Mouse (Mus musculus) lung, embryonic 14.5 days (tissue): ENCODE measurements around the gene Mfsd12. TPM values are rescaled to one million over a fixed set of nuclear protein-coding genes. Genes with fewer than 3 reads are reported as not detected.

Source experiments
- ATAC-seq: fragments of 200-750 bp; cut with Nextera tagmentation; 2 replicates; pipeline ENCODE4 v1.8.0; 2017; ENCODE audit warnings: mild to moderate bottlenecking, moderate TSS enrichment, moderate library complexity; ENCODE audit not compliant: insufficient read depth
- DNase-seq: peaks from one replicate; pipeline ENCODE4 v3.0.0-alpha.2; 2015
- H3K27ac ChIP-seq: fragments of 300-500 bp; sonication (generic); 2 replicates; pipeline ENCODE4 v1.5.1; 2014; ENCODE audit warnings: low read depth, mild to moderate bottlenecking, moderate library complexity
- H3K27me3 ChIP-seq: fragments of 300-500 bp; sonication (generic); 2 replicates; pipeline ENCODE4 v1.6.1; 2014; ENCODE audit warnings: low read length, control low read depth; ENCODE audit not compliant: insufficient read depth
- H3K36me3 ChIP-seq: fragments of 300-500 bp; sonication (generic); 2 replicates; pipeline ENCODE4 v1.6.1; 2014; ENCODE audit warnings: control low read depth; ENCODE audit not compliant: insufficient read depth
- H3K4me1 ChIP-seq: fragments of 300-500 bp; sonication (generic); 2 replicates; pipeline ENCODE4 v1.6.1; 2014; ENCODE audit warnings: antibody characterized with exemption, control low read depth; ENCODE audit not compliant: insufficient read depth
- H3K4me2 ChIP-seq: fragments of 300-500 bp; sonication (generic); 2 replicates; pipeline ENCODE4 v1.6.1; 2014; ENCODE audit warnings: mild to moderate bottlenecking
- H3K4me3 ChIP-seq: fragments of 300-500 bp; sonication (generic); 2 replicates; pipeline ENCODE4 v1.5.1; 2014; ENCODE audit warnings: low read depth, low read length
- H3K9ac ChIP-seq: fragments of 300-500 bp; sonication (generic); 2 replicates; pipeline ENCODE4 v1.6.1; 2014
- H3K9me3 ChIP-seq: fragments of 300-500 bp; sonication (generic); 2 replicates; pipeline ENCODE4 v1.6.1; 2016; ENCODE audit warnings: low read depth, low read length, control low read depth
- CTCF ChIP-seq: IDR thresholded peaks from 2 replicates; pipeline ENCODE4 v1.5.1; 2016; ENCODE audit warnings: antibody characterized with exemption, low read depth
- WGBS: fragments of 180-500 bp; shearing (Covaris S2); extraction: QIAGEN DNeasy Blood & Tissue Kit; methylation state at CpG from one replicate; pipeline ENCODE4 v1.1.7; 2014; 5-methylcytosine and 5-hydroxymethylcytosine counted together
- polyA plus RNA-seq: library from polyadenylated mRNA; unstranded; fragments of >200 nt; fragmentation: Nextera tagmentation; extraction: Ambion mirVana; gene quantifications from 2 replicates; pipeline ENCODE4 v1.2.1, GENCODE M21; 2014

Gene Mfsd12
- polyA plus RNA-seq, 1 experiment from 2014 or later = 7.7 TPM

- DNase-seq = no peak
- Histone ChIP-seq H3K27me3 (peaks cover 33% of the 10 kb centered on the region), H3K27ac (no peak overlapping the region), H3K4me1 (no peaks in the 10 kb centered on the region), H3K9me3 (no peaks in the 10 kb centered on the region), H3K4me3 (no peak overlapping the region), H3K9ac (no peak overlapping the region), H3K4me2 (no peak overlapping the region), H3K36me3 (0 out of 2 replicates have a peak, but pooled peaks cover 6% of the 10 kb centered on the region)
- WGBS = 37% methylated on average over 17 of the region's 17 CpGs
- no peak for TF ChIP-seq CTCF
- no peak for ATAC-seq
Observed at GRCm38 (mm10) chr10:81340551-81341332, 16.5 kb upstream of the Mfsd12 start.

- peak; percentile 88 for TF ChIP-seq CTCF
- no peak overlapping the region for H3K27ac ChIP-seq
- no peaks in the 10 kb centered on the region for H3K9me3 ChIP-seq
- H3K4me2 ChIP-seq = no peak overlapping the region
- no peak overlapping the region for H3K9ac ChIP-seq
- peak; percentile 83 for DNase-seq
- no peak overlapping the region for H3K4me3 ChIP-seq
- H3K36me3 ChIP-seq = peaks cover 10% of the 10 kb centered on the region; the same call in 1 of the 2 replicates
- 34% methylated on average over 16 of the region's 16 CpGs for WGBS
- no peaks in the 10 kb centered on the region for H3K4me1 ChIP-seq
- H3K27me3 ChIP-seq = peaks cover 33% of the 10 kb centered on the region
- no peak; the same call in 1 of the 2 replicates for ATAC-seq
Observed at GRCm38 (mm10) chr10:81341333-81341949, 15.8 kb upstream of the Mfsd12 start.

- Histone ChIP-seq H3K4me3 (peak within 1 kb of the TSS; percentile 50), H3K36me3 (peaks cover 14% of the 10 kb centered on the region), H3K4me2 (peak within 1 kb of the TSS; percentile 78), H3K9me3 (no peaks in the 10 kb centered on the region), H3K27ac (no peak within 1 kb of the TSS), H3K4me1 (peaks cover 4% of the 10 kb centered on the region; the same call in 1 of the 2 replicates), H3K9ac (peak within 1 kb of the TSS; percentile 58), H3K27me3 (peaks cover 33% of the 10 kb centered on the region)
- ATAC-seq (no peak), DNase-seq (no peak)
- no peak for TF ChIP-seq CTCF
- 4% methylated on average over 59 of the region's 67 CpGs for WGBS
Observed at GRCm38 (mm10) chr10:81342686-81343505, 14.4 kb upstream of the Mfsd12 start, which contains the start of gene Gipc3. Gipc3 (minus strand) TSS chr10:81343266.

- peaks cover 13% of the 10 kb centered on the region for H3K4me1 ChIP-seq
- H3K4me2 ChIP-seq = no peak overlapping the region
- H3K4me3 ChIP-seq = no peak overlapping the region
- peaks cover 24% of the 10 kb centered on the region for H3K36me3 ChIP-seq
- DNase-seq = peak; percentile 46
- H3K9ac ChIP-seq = no peak overlapping the region
- H3K27me3 ChIP-seq = peaks cover 33% of the 10 kb centered on the region
- 41% methylated on average over 8 of the region's 8 CpGs for whole genome bisulfite sequencing
- no peak overlapping the region for H3K27ac ChIP-seq
- no peak for ATAC-seq
- no peaks in the 10 kb centered on the region for H3K9me3 ChIP-seq
- peak; percentile 45 for TF ChIP-seq CTCF
Observed at GRCm38 (mm10) chr10:81344421-81345161, 12.7 kb upstream of the Mfsd12 start.

- DNase-seq (no peak), ATAC-seq (no peak)
- no peak overlapping the region for H3K9ac ChIP-seq
- H3K4me2 ChIP-seq = no peak overlapping the region
- H3K9me3 ChIP-seq = no peaks in the 10 kb centered on the region
- H3K27ac ChIP-seq = no peak overlapping the region
- H3K36me3 ChIP-seq = peaks cover 24% of the 10 kb centered on the region
- H3K4me3 ChIP-seq = no peak overlapping the region
- peaks cover 14% of the 10 kb centered on the region for H3K4me1 ChIP-seq
- TF ChIP-seq CTCF = no peak
- H3K27me3 ChIP-seq = peaks cover 33% of the 10 kb centered on the region
- WGBS = 83% methylated on average over 4 of the region's 4 CpGs
Observed at GRCm38 (mm10) chr10:81345162-81345534, 12.1 kb upstream of the Mfsd12 start.

GRCm38 (mm10) chr10:81346453-81347067 is 10.7 kb upstream of the Mfsd12 start:
- DNase-seq (peak; percentile 84), ATAC-seq (no peak)
- peak; percentile 57 for TF ChIP-seq CTCF
- no peaks in the 10 kb centered on the region for H3K9me3 ChIP-seq
- H3K27me3 ChIP-seq = peaks cover 28% of the 10 kb centered on the region
- 9% methylated on average over 52 of the region's 55 CpGs for WGBS
- H3K36me3 ChIP-seq = peaks cover 24% of the 10 kb centered on the region
- peak overlapping the region; percentile 22 for H3K4me3 ChIP-seq
- peak overlapping the region; percentile 61 for H3K4me2 ChIP-seq
- H3K9ac ChIP-seq = peak overlapping the region; percentile 23
- H3K27ac ChIP-seq = 0 out of 2 replicates have a peak overlapping the region, but pooled peaks have one; percentile 18
- peaks cover 14% of the 10 kb centered on the region for H3K4me1 ChIP-seq
